Mouse (Mus musculus): Measurements from ENCODE around the gene Gabra1. TPM values are rescaled to one million over a fixed set of nuclear protein-coding genes. Genes with fewer than 3 reads are reported as not detected.

The Gabra1 gene
- total RNA-seq (2014; rRNA removed) = 33.1 and 41.7 TPM in 2 replicates
- 22.7 and 23.4 TPM in 2 replicates for polyA plus RNA-seq (2015; fragmentation: Nextera tagmentation; extraction: Ambion mirVana)

DNA sequence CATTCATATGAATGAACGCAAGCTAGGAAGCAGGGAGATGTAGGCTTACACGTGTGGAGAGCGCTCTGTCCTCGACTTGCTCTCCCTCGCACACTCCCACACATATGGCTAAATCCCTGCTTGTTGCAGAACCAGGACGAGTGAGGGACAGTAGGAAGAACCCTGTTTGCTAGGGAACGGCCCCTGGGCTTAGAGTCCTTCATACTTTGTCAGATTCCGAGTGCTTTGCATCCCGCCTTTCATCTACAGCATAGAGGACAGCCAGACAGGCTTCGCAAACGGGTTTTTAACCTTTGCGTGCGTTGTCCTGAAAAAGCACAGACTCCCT is at the start of gene Gabra1:
TSS of gene Gabra1 (minus strand) at position 106 of the 328 bp plus-strand sequence.
- Histone ChIP-seq H3K27ac (ENCODE audit: low read depth, low read length) (peak within 1 kb of the TSS; percentile 83), H3K4me2 (ENCODE audit: low read depth) (peak within 1 kb of the TSS; percentile 78), H3K9me3 (ENCODE audit: low read length) (no peaks in the 10 kb centered on the region), H3K4me3 (ENCODE audit: low read depth, low read length) (peak within 1 kb of the TSS; percentile 68), H3K27me3 (ENCODE audit: insufficient read depth, low read length) (no peaks in the 10 kb centered on the region), H3K36me3 (ENCODE audit: insufficient read depth) (no peaks in the 10 kb centered on the region), H3K4me1 (ENCODE audit: insufficient read depth) (no peaks in the 10 kb centered on the region; the same call in 1 of the 2 replicates), H3K9ac (peak within 1 kb of the TSS; percentile 78)
- peak; percentile 77 for DNase-seq
- peak; percentile 76 for ATAC-seq
- WGBS = under 1% methylated on average over 13 of the region's 13 CpGs
- no peak for TF ChIP-seq CTCF (IDR thresholded peaks at IDR 0.05; ENCODE audit: low read depth)

DNA sequence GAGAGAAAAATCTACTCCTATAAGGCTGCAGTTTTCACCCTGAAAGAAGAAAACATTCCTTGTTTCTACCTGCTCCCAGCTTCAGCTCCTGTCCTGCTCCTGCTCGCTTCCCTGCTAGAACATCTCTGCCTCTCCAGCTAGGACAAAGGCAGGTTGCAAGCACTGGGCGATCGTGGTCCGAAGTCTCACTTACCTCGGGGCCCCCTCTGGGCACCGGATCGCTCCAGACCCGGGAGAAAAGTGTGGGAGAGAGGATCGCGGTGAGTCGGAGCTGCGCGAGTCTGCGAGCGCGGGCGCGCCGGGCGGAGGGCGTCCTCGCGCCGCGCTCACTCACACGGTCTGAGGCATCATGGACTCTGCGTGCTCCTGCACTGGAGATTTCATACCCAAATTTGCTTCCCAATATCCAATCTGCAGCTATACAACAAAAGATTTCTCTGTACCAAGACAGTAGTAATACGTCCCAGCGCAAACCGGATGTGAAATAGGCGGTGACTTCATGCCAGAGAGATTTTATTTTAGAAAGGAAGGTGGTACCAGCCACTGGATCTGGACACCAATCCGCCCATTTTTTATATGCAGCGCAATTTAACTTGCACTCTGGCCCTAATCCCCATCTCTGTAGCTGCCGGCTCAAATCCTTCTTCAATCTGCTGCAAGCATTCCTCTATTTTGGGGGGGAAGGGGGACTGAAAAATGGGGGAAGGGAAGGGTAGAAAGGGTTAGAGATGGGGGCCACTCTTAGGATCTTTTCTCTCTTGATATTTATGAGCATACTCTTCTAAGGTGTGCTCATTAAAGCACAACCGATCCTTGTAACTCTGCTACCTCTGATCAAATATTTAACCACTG is 531 bp downstream of the Gabra1 start:
- no peaks in the 10 kb centered on the region for H3K36me3 ChIP-seq (ENCODE audit: insufficient read depth)
- H3K27ac ChIP-seq (ENCODE audit: low read depth, low read length) = peak overlapping the region; percentile 83
- no peak for TF ChIP-seq CTCF (IDR thresholded peaks at IDR 0.05; ENCODE audit: low read depth)
- WGBS = under 1% methylated on average over 35 of the region's 35 CpGs
- H3K27me3 ChIP-seq (ENCODE audit: insufficient read depth, low read length) = no peaks in the 10 kb centered on the region
- ATAC-seq = peak; percentile 91
- H3K4me1 ChIP-seq (ENCODE audit: insufficient read depth) = no peaks in the 10 kb centered on the region; the same call in 1 of the 2 replicates
- DNase-seq = peak; percentile 78
- H3K9ac ChIP-seq = peak overlapping the region; percentile 78
- H3K4me3 ChIP-seq (ENCODE audit: low read depth, low read length) = peak overlapping the region; percentile 68
- peak overlapping the region; percentile 78 for H3K4me2 ChIP-seq (ENCODE audit: low read depth)
- no peaks in the 10 kb centered on the region for H3K9me3 ChIP-seq (ENCODE audit: low read length)

DNA sequence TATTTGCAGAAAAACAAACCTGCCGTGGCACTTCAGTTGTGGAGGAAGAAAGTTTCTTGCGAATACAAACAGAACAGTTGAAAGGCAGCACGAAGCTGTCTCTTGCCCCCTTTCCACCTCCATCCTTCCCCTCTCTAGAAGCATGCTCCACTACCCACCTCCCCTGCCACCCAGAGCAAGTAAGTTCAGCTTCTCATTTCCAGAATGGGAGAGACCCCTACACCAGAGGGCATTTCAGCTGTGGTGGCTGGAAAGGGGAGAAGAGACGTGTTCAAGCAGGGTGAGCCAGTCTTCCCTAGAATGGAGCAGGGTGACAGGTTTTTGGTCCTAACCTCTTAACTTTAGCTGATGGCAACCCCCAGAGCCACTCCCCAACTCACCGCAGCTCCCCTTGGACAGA is 1.3 kb downstream of the Gabra1 start:
- peak; percentile 25; the same call in 1 of the 2 replicates for ATAC-seq

DNA sequence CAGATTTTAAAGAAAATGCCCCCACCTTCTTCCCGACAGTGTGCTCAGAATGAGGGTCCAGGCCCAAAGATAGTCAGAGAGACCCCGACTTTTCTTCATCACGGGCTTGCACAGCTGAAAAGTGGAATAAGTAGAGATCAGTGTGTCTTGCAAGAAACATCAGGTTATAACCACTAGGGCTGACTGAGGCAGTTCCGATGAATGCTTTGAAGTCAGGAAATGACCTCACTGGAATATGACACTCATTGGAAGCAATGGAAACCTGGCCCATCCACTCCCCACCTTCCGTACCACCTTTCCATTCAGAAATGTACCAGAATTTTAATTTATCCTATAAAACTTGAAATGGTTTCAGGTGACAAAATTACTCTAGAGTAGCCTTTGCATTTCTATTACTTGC is 3.2 kb downstream of the Gabra1 start:
- peak overlapping the region; percentile 78 for H3K4me2 ChIP-seq (ENCODE audit: low read depth)
- ATAC-seq (no peak), DNase-seq (no peak)
- no peak overlapping the region for H3K4me3 ChIP-seq (ENCODE audit: low read depth, low read length)
- no peaks in the 10 kb centered on the region; the same call in 1 of the 2 replicates for H3K4me1 ChIP-seq (ENCODE audit: insufficient read depth)
- H3K27me3 ChIP-seq (ENCODE audit: insufficient read depth, low read length) = no peaks in the 10 kb centered on the region
- H3K36me3 ChIP-seq (ENCODE audit: insufficient read depth) = no peaks in the 10 kb centered on the region
- 87% methylated on average over 5 of the region's 5 CpGs for WGBS
- no peaks in the 10 kb centered on the region for H3K9me3 ChIP-seq (ENCODE audit: low read length)
- no peak for TF ChIP-seq CTCF (IDR thresholded peaks at IDR 0.05; ENCODE audit: low read depth)
- H3K27ac ChIP-seq (ENCODE audit: low read depth, low read length) = no peak overlapping the region
- H3K9ac ChIP-seq = no peak overlapping the region

More for the DNA sequence above, 1.3 kb downstream of the Gabra1 start:
- Histone ChIP-seq H3K36me3 (ENCODE audit: insufficient read depth) (no peaks in the 10 kb centered on the region), H3K27me3 (ENCODE audit: insufficient read depth, low read length) (no peaks in the 10 kb centered on the region), H3K4me2 (ENCODE audit: low read depth) (peak overlapping the region; percentile 78), H3K4me1 (ENCODE audit: insufficient read depth) (no peaks in the 10 kb centered on the region; the same call in 1 of the 2 replicates), H3K9ac (peak overlapping the region; percentile 78), H3K4me3 (ENCODE audit: low read depth, low read length) (peak overlapping the region; percentile 68), H3K9me3 (ENCODE audit: low read length) (no peaks in the 10 kb centered on the region), H3K27ac (ENCODE audit: low read depth, low read length) (peak overlapping the region; percentile 83)
- 0 out of 2 replicates have a peak, but pooled peaks have one; percentile 11 for TF ChIP-seq CTCF (IDR thresholded peaks at IDR 0.05; ENCODE audit: low read depth)
- WGBS = 17% methylated on average over 5 of the region's 5 CpGs
- DNase-seq = peak; percentile 43

DNA sequence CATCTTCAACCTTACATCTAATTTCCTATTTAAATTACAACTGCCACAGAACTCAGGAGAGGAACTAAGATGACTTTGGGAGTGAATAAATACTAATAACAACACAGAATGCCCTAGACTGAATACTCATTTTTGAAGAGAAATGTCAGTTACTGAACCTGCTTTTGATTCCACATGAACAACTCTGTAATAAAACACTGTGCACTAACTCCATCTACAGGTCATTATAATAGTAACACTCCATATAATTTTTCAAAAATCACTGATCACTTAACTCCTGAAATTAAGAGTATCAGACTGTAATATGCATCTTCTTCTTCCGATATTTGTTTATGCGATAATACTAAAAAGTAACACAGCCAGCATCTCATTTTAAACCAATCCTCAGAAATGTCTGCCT is 4.4 kb downstream of the Gabra1 start:
- H3K36me3 ChIP-seq (ENCODE audit: insufficient read depth) = no peaks in the 10 kb centered on the region
- ATAC-seq = no peak
- H3K9ac ChIP-seq = no peak overlapping the region
- 95% methylated on average over 2 of the region's 2 CpGs for WGBS
- H3K4me2 ChIP-seq (ENCODE audit: low read depth) = peak overlapping the region; percentile 14; the same call in 1 of the 2 replicates
- peak; percentile 20 for DNase-seq
- no peak overlapping the region for H3K4me3 ChIP-seq (ENCODE audit: low read depth, low read length)
- H3K27me3 ChIP-seq (ENCODE audit: insufficient read depth, low read length) = no peaks in the 10 kb centered on the region
- no peaks in the 10 kb centered on the region; the same call in 1 of the 2 replicates for H3K4me1 ChIP-seq (ENCODE audit: insufficient read depth)
- H3K27ac ChIP-seq (ENCODE audit: low read depth, low read length) = no peak overlapping the region
- TF ChIP-seq CTCF (IDR thresholded peaks at IDR 0.05; ENCODE audit: low read depth) = peak; percentile 60
- no peaks in the 10 kb centered on the region for H3K9me3 ChIP-seq (ENCODE audit: low read length)

DNA sequence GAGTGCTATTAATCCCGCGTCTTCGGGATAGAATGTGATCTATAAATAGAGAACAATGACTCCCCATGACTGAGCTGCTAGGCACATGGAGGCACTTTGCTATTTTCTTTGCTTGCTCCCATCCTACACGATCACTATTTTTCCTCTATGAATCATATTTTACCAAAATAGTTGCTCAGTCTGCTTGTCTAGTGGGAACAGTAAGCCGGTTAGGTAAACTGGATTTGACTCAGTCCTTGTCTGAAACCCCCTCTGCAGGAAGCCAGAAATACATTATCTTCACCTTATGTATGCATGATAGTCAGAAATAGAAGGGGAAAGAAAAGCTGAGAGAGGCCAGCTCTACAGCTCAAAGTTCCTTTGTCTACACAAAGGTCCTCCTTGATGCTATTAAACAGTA is 31.3 kb downstream of the Gabra1 start:
- Histone ChIP-seq H3K9ac (no peak overlapping the region), H3K36me3 (ENCODE audit: insufficient read depth) (no peaks in the 10 kb centered on the region), H3K4me1 (ENCODE audit: insufficient read depth) (no peaks in the 10 kb centered on the region), H3K9me3 (ENCODE audit: low read length) (no peaks in the 10 kb centered on the region), H3K27me3 (ENCODE audit: insufficient read depth, low read length) (no peaks in the 10 kb centered on the region), H3K4me2 (ENCODE audit: low read depth) (no peak overlapping the region), H3K27ac (ENCODE audit: low read depth, low read length) (no peak overlapping the region), H3K4me3 (ENCODE audit: low read depth, low read length) (no peak overlapping the region)
- WGBS = 83% methylated on average over 5 of the region's 5 CpGs
- DNase-seq (no peak), ATAC-seq (no peak)
- TF ChIP-seq CTCF (IDR thresholded peaks at IDR 0.05; ENCODE audit: low read depth) = no peak

DNA sequence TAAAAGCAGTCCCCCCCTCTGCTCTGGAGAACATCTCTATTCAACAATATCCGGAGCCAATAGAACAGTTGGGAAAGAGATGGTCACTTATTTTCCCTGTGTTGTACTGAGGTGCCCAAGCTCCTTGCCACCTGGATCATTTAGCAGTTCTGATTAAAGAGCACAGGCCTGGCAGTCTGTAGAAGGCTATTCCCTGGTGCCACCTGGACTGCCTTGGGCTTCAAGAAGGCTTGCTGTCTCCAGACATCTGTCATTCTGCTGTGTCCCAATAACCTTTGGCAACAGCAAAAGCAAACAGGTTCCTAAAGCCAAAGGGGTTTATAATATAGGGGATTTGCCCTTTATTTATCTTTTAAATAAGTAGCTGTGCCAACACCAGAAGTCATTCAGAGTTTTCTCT is 65.8 kb downstream of the Gabra1 start:
- TF ChIP-seq CTCF (IDR thresholded peaks at IDR 0.05; ENCODE audit: low read depth) = no peak
- DNase-seq (no peak), ATAC-seq (no peak)
- Histone ChIP-seq H3K36me3 (ENCODE audit: insufficient read depth) (no peaks in the 10 kb centered on the region), H3K4me1 (ENCODE audit: insufficient read depth) (no peaks in the 10 kb centered on the region), H3K9ac (no peak overlapping the region), H3K4me2 (ENCODE audit: low read depth) (no peak overlapping the region), H3K27me3 (ENCODE audit: insufficient read depth, low read length) (no peaks in the 10 kb centered on the region), H3K4me3 (ENCODE audit: low read depth, low read length) (no peak overlapping the region), H3K27ac (ENCODE audit: low read depth, low read length) (no peak overlapping the region), H3K9me3 (ENCODE audit: low read length) (no peaks in the 10 kb centered on the region)
- WGBS = 98% methylated on average over 1 of the region's 1 CpGs

Measured in forebrain, postnatal 0 days (tissue).